Mouse (Mus musculus) Muller cell, postnatal 12 days (primary cell): ENCODE results near the gene Nepro.
A peak's percentile ranks its signal among the peaks of the same experiment; 100 is the strongest.

Experiments
- DNase-seq: peaks from one replicate; pipeline ENCODE4 v3.0.0-alpha.2; 2015; ENCODE audit errors: inconsistent ontology term

The Nepro gene

GRCm38 (mm10) chr16:44703458-44703857 is 20.6 kb upstream of the Nepro start:
- DNase-seq: no peak

- peak; percentile 49 for DNase-seq
Measured at GRCm38 (mm10) chr16:44716305-44717140, 7.6 kb upstream of the Nepro start.

- no peak for DNase-seq
Measured at GRCm38 (mm10) chr16:44717141-44717634, 6.9 kb upstream of the Nepro start.

- no peak for DNase-seq
Measured at GRCm38 (mm10) chr16:44717838-44718237, 6.3 kb upstream of the Nepro start.

GRCm38 (mm10) chr16:44719349-44719748 is 4.8 kb upstream of the Nepro start:
- DNase-seq: no peak

GRCm38 (mm10) chr16:44720518-44720917 is 3.6 kb upstream of the Nepro start:
- no peak for DNase-seq

GRCm38 (mm10) chr16:44722666-44723065 is 1.4 kb upstream of the Nepro start:
- DNase-seq: no peak

GRCm38 (mm10) chr16:44724847-44725246 is 746 bp downstream of the Nepro start:
- DNase-seq: no peak

GRCm38 (mm10) chr16:44725286-44726223 is 1.5 kb downstream of the Nepro start:
- peak; percentile 86 for DNase-seq

- DNase-seq: no peak
Measured at GRCm38 (mm10) chr16:44727525-44727924, 3.4 kb downstream of the Nepro start.

- DNase-seq: no peak
Measured at GRCm38 (mm10) chr16:44734059-44734458, 10.0 kb downstream of the Nepro start.

GRCm38 (mm10) chr16:44735676-44736075 is 11.6 kb downstream of the Nepro start:
- no peak for DNase-seq

GRCm38 (mm10) chr16:44736118-44736517 is 12.0 kb downstream of the Nepro start:
- no peak for DNase-seq

GRCm38 (mm10) chr16:44742753-44743152 is 18.7 kb downstream of the Nepro start:
- no peak for DNase-seq

- DNase-seq: no peak
Measured at GRCm38 (mm10) chr16:44745471-44745865, 21.4 kb downstream of the Nepro start.

- peak; percentile 84 for DNase-seq
Measured at GRCm38 (mm10) chr16:44745866-44746562, 21.9 kb downstream of the Nepro start, which contains the start of gene Gtpbp8. TSS of gene Gtpbp8 (minus strand) at chr16:44746363.

GRCm38 (mm10) chr16:44748007-44748406 is 23.9 kb downstream of the Nepro start:
- DNase-seq: no peak

- no peak for DNase-seq
Measured at GRCm38 (mm10) chr16:44757700-44758099, 33.6 kb downstream of the Nepro start.

- DNase-seq: no peak
Measured at GRCm38 (mm10) chr16:44761811-44762210, 37.7 kb downstream of the Nepro start.

GRCm38 (mm10) chr16:44765555-44766319 is 41.6 kb downstream of the Nepro start, which contains the start of gene Cd200r1:
TSS of gene Cd200r1 (plus strand) at chr16:44765736.
- DNase-seq: no peak
